Mouse (Mus musculus): Measurements from ENCODE around the gene Cplx3.
A peak's percentile ranks its signal among the peaks of the same experiment; 100 is the strongest.

Gene Cplx3

DNA sequence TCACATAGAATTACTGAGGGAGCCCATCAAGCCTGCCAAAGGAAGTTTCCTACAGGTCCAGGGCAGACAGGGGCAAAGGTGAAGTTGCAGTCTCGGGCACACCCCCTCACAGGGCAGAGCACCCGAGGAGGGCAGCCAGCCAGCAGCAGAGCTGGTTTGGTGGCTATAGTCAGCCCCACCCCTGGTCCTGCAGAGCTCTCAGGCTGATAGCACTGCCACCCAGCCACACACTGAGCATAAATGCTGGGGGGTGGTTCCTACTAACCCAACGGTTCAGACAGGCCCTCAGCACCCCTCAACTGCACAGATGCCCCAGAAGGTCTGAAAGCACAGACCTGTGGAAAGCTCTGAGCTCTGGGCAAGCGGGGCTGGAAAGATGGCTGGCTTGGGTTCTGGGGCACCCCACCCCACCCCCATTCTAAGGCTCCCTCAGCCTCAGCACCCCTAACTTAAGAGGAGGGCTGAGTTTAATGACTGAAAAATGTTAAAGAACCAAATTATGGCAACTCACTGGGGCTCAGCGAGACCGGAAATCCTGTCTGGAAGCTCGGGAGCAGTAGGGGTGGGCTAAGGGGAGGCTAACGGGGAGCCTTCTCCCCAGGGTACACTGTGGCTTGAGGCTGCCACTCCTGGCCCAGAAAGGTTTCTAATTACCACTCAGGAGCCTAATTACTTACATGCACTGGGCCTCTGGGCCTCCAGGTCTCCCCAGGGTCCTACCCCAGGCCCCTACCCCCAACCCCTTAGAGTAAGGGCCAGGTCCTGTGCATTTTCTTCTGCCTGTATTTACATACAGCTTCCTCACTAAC lies 32.8 kb upstream of the Cplx3 start:
- peak in 1 of 2 experiments; percentile 65 for DNase-seq (ENCODE audit: inconsistent age in 2 of 2, low spot score in 1 of 2)

DNA sequence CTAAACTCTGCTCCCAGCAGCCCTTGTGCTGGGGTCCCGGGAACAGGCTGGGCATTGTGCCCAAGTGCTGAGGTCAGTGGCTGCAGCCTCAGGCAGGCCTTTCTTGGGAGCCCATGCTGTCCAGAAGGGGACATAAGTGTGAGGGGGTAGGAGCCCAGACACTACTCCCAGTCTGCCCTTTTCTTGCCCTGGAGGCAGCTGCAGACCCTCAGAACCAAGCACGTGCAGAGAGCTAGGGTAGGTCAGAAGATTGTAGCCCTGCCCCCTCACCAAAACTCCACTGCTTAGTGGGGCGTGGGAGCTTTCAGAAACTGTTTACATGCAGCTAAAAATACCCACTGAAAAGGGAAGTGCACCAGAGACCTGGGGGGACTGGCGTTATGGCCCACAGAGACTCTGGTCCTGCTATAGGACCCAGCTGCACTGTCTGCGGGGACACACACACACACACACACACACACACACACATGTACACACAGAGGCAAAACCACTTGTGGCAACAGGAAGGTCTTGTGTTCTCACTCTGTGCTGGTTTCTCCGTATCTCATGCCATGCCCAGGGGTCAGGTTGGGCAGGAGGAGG lies 31.8 kb upstream of the Cplx3 start:
- DNase-seq (ENCODE audit: inconsistent age in 2 of 2, low spot score in 1 of 2) = peak; percentile 65 to 75

DNA sequence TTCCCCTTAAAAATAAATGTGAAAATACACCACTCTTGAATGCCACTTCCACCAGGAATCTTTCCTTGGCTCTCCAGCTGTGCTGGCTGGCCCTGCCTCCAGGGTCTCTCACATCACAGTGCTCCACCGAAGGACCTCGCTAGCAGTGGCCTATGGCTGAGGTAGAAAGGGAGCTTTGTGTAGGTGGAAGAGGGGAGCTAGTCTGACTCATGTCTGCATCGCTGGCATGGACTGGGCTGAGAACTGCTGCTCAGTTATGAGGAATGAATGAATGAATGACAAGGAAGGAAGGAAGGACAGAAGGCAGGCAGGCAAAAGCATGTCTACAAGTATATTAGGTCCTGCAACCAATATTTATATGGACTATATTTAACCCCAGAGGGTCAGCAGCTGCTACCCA lies 31.2 kb upstream of the Cplx3 start:
- DNase-seq (ENCODE audit: inconsistent age in 2 of 2, low spot score in 1 of 2) = peak in 1 of 2 experiments; percentile 25

DNA sequence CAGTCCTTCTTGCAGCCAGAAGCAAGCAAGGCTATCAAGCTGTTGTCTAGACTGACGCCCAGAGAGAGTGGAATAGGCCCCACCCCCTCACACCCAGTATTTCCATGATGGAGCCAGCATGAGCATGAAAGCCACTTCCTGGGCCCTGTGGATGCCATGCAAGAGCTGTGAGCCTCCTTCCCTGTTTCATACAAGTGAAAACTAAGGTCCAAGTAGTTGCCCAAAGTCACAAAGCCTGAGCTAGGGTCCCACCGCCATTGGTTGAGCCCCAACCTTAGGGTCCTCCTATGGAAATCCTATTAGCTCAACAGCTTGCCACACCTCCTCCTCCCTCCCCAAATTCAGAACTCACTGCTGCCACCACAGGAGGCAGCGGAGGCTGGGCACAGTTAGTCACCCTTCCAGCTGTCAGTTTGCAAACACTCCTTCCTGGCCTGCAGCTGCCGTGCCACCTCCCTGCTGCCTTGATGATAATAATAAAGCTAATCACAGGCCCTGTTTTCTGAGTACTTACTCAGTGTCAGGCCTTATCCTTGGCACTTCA lies 27.5 kb upstream of the Cplx3 start:
- peak in 1 of 2 experiments; percentile 69 for DNase-seq (ENCODE audit: inconsistent age in 2 of 2, low spot score in 1 of 2)

DNA sequence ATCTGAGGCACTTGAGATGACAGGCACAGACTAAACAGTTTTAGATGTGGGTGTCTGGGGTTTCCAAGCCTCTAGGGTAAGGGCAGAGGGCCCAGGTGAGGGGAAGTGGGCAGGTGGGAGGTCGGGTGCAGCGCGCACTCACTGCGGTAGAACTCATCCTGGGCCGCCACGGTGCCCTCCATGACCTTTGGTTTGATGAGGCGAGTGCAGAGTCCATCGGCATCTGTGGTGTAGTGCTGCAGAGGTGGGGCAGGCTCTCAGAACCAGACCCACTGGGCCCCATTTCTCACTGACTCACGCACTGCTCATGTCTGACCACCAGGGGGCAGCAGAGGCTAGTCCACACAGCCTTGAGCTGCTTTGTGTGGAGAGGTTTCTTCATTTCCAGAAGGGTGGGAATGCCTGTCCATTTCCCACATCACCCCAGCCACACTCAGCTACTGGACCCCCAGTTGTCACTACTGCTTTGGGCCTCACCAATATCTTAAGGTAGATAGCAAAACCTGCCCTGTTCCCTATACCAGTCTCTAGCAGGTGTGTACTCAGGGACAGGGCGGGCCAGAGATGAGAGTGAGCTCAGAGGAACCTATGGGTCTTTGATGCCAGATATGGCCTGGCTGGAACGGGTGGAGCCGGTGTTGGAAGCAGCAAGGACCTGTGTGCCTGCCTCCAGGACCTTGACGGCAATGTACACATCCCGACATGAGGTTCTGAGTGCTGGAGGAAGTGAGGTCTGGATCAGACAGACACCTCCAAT lies 23.2 kb upstream of the Cplx3 start:
- peak; percentile 78 to 94 for DNase-seq (ENCODE audit: inconsistent age in 2 of 2, low spot score in 1 of 2)

DNA sequence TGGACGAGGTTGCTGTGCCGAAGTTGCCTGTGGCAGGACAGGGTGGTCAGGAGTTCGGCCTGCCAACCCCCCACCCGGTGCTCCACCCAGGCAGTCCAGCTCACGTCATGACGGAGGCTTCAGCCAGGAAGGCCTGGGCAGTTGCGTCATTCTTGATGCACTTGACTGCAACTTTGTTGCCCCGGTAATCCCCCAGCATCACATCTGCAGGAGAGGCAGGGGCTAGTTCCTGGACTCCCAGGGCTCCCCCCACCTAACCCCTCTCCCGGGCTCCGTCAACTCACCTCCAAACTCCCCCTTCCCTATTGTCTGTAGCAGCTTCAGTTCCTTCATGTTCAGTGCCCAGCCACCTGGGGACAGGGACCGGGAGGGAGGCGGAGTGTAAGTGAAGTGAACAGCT lies 22.6 kb upstream of the Cplx3 start:
- no peak for DNase-seq (ENCODE audit: inconsistent age in 2 of 2, low spot score in 1 of 2)

DNA sequence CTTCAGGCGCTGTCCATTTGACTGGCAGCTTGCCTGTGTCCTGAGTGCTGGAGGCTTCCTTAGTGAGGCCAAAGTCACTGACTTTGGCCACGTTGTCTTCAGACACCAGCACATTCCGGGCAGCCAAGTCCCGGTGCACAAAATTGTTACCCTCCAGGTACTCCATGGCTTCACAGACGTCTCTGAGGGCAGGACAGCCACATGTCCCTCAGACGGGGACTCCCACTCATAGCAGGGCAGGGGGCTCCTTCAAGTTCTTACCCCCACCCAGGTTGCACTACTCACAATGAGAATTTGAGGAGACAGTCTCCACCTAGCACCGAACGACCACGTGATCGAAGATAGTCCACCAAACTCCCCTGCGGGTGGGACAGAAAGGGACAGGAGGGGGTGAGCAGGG lies 21.8 kb upstream of the Cplx3 start:
- no peak for DNase-seq (ENCODE audit: inconsistent age in 2 of 2, low spot score in 1 of 2)

DNA sequence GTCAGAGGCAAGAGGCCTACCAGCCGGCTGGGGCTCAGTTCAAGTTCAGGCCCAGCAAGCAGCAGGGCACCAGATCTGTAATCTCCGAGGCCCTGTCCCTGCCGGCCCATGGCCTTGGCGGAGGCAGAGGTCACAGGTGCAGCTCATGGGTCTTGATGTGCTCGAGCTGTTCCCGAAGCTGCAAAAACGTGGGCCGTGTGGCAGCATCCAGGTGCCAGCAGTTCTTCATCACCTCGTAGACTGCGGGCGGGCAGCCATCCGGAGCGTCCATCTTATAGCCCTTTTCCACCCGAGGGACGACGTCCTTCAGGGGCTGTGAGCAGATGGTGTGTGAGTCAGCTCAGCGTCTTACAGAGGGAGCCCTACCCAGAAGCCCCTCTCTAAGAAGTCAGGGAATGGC lies 21.1 kb upstream of the Cplx3 start:
- DNase-seq (ENCODE audit: inconsistent age in 2 of 2, low spot score in 1 of 2) = peak in 1 of 2 experiments; percentile 29

DNA sequence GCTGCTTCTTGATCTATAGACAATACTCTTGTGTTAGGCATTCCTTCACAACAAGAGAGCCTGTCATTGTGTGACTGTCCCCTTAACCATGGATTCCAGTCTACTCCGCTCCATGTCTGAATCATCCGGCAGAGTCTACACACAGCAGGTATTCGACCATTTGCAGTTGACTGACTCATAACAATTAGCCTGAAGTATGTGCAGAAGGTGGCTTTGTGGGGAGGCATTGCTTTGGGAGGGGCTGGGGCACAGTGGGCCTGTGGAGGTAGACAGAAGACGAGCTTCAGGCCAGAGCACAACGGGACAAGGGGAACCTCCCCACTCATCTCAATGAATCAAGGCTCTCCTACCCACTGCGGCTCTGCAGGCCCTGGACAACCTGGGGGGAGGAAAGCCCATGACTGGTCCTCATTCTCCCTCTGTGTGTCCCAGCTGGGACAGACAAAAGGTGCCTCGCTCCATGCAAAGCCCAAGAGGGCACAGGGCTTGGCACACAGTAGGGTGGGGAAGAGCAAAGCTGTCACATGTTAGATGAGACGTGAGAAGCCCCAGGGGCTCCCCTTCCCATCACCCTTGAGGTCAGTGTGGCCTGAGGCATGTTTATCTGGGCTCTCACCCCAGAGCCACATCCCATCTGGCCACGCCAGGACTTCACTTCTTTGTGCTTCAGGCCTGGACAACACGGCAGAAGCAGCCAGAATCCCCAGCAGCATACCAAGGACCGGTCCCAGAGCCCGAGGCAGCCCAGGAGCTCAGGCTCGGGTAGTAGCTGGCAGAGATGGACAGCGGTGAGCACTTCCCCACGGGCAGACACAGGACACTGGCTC lies 19.8 kb upstream of the Cplx3 start:
- peak in 1 of 2 experiments; percentile 24 for DNase-seq (ENCODE audit: inconsistent age in 2 of 2, low spot score in 1 of 2)

DNA sequence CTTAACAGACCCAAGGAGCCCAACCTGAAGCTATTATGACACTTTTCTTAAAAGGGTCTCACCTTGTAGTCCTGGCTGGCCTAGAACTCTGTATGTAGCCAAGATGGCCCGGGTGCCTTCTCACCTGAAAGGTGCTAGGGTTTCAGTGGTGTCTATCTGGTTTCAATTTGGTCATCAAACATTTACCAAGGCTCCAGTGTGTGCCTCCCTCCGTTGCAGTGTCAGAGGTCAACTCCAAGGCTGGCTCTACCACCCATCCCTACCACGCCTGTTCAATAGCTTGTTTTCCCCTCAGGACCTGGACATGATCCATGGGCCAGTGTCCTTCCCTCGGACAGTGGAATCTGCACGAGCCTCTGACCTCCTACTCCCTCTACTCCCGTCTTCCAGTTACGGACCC lies 18.2 kb upstream of the Cplx3 start:
- peak in 1 of 2 experiments; percentile 20 for DNase-seq (ENCODE audit: inconsistent age in 2 of 2, low spot score in 1 of 2)

DNA sequence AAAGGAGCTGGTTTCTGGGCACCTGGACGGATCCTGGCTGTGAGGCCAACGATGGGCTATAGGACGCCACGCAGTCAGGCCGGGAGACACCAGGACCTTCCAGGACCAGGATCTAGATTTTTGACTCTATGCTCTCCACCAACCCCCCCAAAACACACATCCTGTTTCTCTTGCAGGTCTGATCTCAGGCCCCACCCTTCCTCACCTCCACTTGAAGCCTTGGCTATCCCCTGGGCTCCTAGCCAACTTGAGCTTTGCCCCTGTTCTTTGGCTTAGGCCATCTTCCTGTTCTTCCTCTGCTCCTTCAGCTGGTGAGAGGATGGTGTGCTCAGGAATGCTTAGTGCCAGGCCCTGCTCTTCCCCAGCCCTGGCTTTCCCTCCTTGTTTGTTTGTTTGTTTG lies 14.6 kb upstream of the Cplx3 start, which contains the start of gene Lman1l:
Gene Lman1l, minus strand, starts transcription at position 101 of the 400 bp plus-strand sequence.
- DNase-seq (ENCODE audit: inconsistent age in 2 of 2, low spot score in 1 of 2) = no peak

DNA sequence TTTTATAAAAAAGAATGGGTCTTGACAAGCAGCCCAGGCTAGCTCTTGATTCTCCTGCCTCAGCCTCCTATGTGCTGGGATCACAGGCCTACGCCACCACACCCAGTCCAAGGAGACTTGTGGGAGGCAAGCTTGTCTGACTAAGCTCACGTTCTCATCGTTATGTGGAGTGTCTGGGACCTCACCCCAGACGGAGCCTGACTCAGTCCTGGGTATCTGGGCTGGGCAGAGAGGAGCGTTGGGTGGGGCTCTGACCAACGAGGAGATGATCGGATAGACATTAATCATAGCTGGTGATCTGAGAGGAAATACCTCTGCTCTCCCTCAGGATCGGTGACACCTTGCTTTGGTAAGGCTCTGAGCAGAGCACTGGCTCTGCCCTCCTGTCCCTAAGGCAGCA lies 12.8 kb upstream of the Cplx3 start:
- no peak for DNase-seq (ENCODE audit: inconsistent age in 2 of 2, low spot score in 1 of 2)

DNA sequence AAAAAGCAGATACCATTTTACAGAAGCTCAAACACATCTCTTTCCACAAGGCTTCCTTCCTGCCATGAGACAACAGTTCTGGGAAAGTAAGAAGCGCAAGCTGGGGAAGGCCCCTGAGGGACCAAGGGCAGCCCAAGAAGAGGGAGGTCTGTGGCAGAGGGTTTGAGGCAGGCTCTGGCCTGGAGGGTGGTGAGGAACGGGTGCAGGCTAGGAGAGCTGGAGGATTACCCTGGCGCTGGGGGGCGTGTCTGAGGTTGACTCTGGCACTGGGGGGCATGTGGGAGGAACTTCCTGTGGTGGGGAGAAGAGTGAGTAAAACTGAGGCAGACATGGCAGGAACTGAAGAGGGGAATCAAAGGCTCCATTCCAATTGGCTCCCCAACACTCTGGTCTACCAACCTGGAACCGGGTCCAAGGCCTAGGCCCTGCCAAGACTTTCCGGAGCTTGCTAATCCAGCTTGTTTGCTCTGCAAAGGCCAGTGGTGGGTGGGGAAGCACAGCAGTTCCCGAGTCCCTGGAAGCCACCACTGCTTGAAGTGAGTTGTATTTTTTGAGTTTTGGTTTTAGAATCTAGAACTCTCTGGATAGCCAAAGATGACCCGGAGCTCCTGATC lies 11.6 kb upstream of the Cplx3 start:
- no peak for DNase-seq (ENCODE audit: inconsistent age in 2 of 2, low spot score in 1 of 2)

DNA sequence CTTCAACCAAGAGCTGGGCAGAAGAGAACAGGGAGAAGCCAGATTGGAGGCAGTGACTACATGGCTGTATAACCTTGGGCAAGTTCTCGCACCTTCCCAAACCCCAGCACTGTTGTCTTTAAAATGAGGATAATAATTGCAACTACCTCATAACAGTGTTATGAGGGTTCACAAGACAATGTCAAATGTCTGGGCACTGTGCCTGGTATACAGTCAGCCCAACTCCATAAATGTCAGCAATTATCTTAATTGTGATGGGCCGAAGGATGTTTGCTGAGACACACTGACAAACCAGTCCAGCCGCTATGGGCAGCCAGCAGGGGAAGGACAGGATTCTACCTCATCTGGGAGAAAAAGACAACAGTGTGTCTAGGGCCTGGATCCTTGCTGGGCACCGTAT lies 8.7 kb upstream of the Cplx3 start:
- peak in 1 of 2 experiments; percentile 83 for DNase-seq (ENCODE audit: inconsistent age in 2 of 2, low spot score in 1 of 2)

DNA sequence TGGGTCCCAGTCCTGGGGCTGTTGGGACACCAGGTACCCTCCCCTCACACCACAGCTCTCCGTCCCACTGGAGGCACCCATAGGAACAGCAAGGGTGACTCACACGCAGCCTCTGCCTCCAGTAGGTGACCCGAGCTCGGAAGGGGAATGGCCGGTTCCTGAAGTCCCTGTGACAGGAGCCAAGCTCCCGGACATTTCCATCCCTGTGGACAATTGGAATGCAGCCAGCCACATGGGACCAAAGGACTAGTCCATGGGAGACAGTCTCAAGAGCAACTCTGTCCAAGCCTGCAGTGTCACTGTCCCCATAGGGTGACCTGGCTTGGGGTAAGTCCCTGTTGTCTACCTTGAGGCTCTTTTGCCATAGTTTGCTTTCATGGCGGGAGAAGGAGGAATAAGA lies 7.9 kb upstream of the Cplx3 start:
- peak in 1 of 2 experiments; percentile 61 for DNase-seq (ENCODE audit: inconsistent age in 2 of 2, low spot score in 1 of 2)

DNA sequence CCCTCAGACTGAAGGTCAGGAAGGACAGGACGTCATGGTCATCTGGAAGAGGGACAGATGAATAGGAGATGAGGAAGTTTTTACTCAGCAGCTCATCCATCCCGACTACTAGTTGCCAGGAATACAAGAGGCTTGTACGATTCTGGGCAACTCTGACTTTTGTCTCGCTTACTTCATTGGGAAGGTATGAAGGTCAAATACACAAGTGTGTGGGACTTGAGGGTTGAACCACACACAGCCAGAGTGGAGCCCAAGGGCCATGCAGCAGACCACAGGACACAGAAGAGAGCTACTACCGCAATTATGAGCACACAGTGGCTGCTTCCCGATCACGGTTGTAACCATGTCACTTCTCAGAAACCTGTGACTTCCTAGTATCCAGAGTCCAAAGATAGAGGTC lies 6.5 kb upstream of the Cplx3 start:
- no peak for DNase-seq (ENCODE audit: inconsistent age in 2 of 2, low spot score in 1 of 2)

DNA sequence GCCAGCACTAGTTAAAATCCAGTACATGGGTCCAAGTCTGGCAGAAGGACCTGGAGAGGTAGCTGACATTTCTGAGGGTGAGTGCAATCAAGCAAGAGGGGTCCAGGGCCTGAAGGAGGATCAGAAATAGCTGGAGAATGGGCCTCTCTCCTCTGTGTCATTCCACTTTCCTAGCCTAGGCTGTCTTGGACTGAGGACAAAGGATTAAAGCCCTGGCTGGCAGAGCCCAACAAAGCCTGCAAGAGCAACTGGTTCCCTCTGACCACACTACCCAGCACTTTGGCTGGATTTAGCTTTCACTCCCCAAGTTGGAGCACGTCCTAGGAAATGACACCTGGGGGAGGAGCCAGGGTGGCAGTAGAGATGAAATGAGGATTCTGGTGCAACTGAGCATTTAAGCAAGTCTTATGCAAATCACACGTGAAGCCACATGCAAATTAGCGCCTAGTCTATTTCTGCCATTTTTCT lies 4.3 kb upstream of the Cplx3 start:
- no peak for DNase-seq (ENCODE audit: inconsistent age in 2 of 2, low spot score in 1 of 2)

DNA sequence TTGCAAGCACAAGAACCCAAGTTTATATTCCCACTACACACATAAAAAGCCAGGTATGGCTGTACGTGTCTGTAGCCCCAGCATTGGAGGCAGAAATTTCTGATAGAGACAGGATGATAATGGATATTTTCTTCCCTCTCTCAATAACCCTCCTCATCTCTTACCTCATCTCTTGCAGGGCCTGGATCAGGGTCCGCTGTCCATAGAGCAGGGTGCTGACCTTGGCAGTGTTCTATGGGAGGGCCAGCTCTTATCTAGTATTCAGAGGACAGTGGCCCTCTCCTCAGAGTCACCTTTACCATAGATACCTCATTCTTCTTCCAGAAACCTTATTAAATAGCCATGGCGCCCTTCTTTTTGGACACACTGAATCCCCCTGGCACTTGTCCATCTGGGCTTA lies 3.7 kb upstream of the Cplx3 start:
- no peak for DNase-seq (ENCODE audit: inconsistent age in 2 of 2, low spot score in 1 of 2)

DNA sequence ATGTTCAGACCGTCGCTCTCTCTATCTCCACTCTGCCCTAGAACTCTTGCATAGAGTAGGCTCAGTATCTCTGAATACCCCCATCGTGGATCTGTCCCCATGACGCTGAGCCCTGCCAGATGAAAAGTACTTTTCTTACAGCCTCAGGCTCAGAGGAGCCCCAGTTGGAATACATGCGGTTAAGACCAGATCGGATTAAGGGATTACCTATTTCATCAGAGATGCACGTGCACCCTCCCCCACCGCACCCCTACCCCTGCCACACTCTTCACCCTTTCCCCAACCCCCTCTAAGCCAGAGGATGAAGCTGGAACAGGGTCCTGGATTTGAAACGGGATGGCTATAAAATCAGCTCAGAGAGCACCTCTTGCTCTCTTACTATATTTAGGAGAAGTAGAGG lies 578 bp downstream of the Cplx3 start:
- DNase-seq (ENCODE audit: inconsistent age in 2 of 2, low spot score in 1 of 2) = no peak

DNA sequence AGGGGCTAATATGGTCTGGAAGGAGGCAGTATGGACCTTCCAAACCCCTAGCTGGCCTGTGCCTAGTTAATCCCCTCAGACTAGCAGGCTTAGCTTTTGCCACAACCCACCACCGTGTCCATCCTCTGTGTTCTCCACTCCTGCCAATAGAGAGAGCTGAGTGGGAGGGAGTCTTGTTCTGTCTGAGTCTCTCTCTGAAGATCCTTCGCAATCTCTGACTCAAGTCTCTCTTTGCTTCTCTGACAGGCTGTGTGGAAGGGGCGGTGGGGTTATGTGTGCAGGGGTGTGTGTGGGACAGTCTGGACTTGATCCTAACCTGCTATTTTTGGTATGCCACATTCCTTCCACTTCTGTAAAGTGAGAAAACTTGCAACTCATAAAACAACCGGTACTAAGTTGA lies 1.2 kb downstream of the Cplx3 start:
- no peak for DNase-seq (ENCODE audit: inconsistent age in 2 of 2, low spot score in 1 of 2)
